Mouse (Mus musculus) stomach, embryonic 15.5 days (tissue): ENCODE measurements around the gene Fndc10. TPM values are rescaled to one million over a fixed set of nuclear protein-coding genes. Genes with fewer than 3 reads are reported as not detected.
A peak's percentile ranks its signal among the peaks of the same experiment; 100 is the strongest.
"Not testable (repeated sequence)": the region's sequence is repeated elsewhere in the genome, so short reads cannot be mapped to it uniquely, and the experiment has no call there.

Source experiments
- ATAC-seq: fragments of 200-750 bp; cut with Nextera tagmentation; 2 replicates; pipeline ENCODE4 v1.8.0; 2017; ENCODE audit warnings: low read depth, moderate number of reproducible peaks, moderate TSS enrichment; ENCODE audit not compliant: insufficient read depth, low FRiP score
- H3K27ac ChIP-seq: fragments of 300-500 bp; sonication (generic); 2 replicates; pipeline ENCODE4 v1.5.1; 2015; ENCODE audit warnings: mild to moderate bottlenecking, inconsistent platforms
- H3K27me3 ChIP-seq: fragments of 300-500 bp; sonication (generic); replicated peaks from 2 replicates; pipeline ENCODE4 v1.6.1; 2015; ENCODE audit warnings: inconsistent platforms
- H3K36me3 ChIP-seq: fragments of 300-500 bp; sonication (generic); 2 replicates; pipeline ENCODE4 v1.6.1; 2015; ENCODE audit warnings: inconsistent platforms
- H3K4me1 ChIP-seq: fragments of 300-500 bp; sonication (generic); 2 replicates; pipeline ENCODE4 v1.6.1; 2015; ENCODE audit warnings: inconsistent platforms
- H3K4me2 ChIP-seq: fragments of 300-500 bp; sonication (generic); 2 replicates; pipeline ENCODE4 v1.6.1; 2015; ENCODE audit warnings: mild to moderate bottlenecking, inconsistent platforms
- H3K4me3 ChIP-seq: fragments of 300-500 bp; sonication (generic); replicated peaks from 2 replicates; pipeline ENCODE4 v1.5.1; 2015; ENCODE audit warnings: inconsistent platforms
- H3K9ac ChIP-seq: fragments of 300-500 bp; sonication (generic); 2 replicates; pipeline ENCODE4 v1.6.1; 2015; ENCODE audit warnings: inconsistent platforms
- H3K9me3 ChIP-seq: fragments of 300-500 bp; sonication (generic); 2 replicates; pipeline ENCODE4 v1.6.1; 2016; ENCODE audit warnings: inconsistent platforms
- WGBS: fragments of 180-500 bp; shearing (Covaris S2); methylation state at CpG from one replicate; pipeline ENCODE4 v1.1.7; 2015; 5-methylcytosine and 5-hydroxymethylcytosine counted together
- polyA plus RNA-seq: library from polyadenylated mRNA; unstranded; fragments of >200 nt; fragmentation: Nextera tagmentation; extraction: Ambion mirVana; gene quantifications from 2 replicates; pipeline ENCODE4 v1.2.1, GENCODE M21; 2015

The Fndc10 gene
- polyA plus RNA-seq, 1 experiment from 2014 or later: 10.0 TPM

GRCm38 (mm10) chr4:155656214-155656751 lies 37.9 kb upstream of the Fndc10 start:
- H3K4me2 ChIP-seq: no peak overlapping the region
- H3K27me3 ChIP-seq: peaks cover 18% of the 10 kb centered on the region; the same call in 1 of the 2 replicates
- H3K9me3 ChIP-seq: no peaks in the 10 kb centered on the region
- no peak overlapping the region for H3K27ac ChIP-seq
- peaks cover 34% of the 10 kb centered on the region for H3K4me1 ChIP-seq
- WGBS: 96% methylated on average over 13 of the region's 13 CpGs
- H3K4me3 ChIP-seq: no peak overlapping the region
- no peak overlapping the region for H3K9ac ChIP-seq
- no peak for ATAC-seq
- H3K36me3 ChIP-seq: 0 out of 2 replicates have a peak, but pooled peaks cover 18% of the 10 kb centered on the region

DNA sequence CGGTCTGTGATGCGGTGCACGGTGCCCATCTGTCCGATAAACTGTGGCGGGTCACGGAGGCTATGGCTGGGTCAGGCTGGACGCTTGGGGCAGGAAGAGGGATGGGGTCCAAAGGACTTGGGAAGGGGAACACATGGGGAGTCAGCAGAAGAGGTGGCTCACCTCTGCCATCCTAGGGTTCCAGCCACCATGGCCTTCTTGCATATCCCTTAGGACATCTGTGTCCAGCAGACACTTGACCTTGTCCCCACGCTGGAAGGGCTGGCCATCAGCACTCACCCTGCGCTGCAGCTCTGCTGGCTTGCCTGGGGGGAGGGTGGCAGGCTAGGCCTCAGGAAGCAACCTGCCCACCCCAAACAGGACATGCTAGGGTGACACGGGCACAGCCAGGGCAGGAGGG lies 35.2 kb upstream of the Fndc10 start:
- Histone ChIP-seq H3K36me3 (0 out of 2 replicates have a peak, but pooled peaks cover 18% of the 10 kb centered on the region), H3K9me3 (no peaks in the 10 kb centered on the region), H3K4me1 (peaks cover 14% of the 10 kb centered on the region), H3K27ac (no peak overlapping the region), H3K9ac (no peak overlapping the region), H3K4me2 (no peak overlapping the region), H3K4me3 (no peak overlapping the region), H3K27me3 (0 out of 2 replicates have a peak, but pooled peaks cover 3% of the 10 kb centered on the region)
- ATAC-seq: no peak
- WGBS: 90% methylated on average over 10 of the region's 10 CpGs

DNA sequence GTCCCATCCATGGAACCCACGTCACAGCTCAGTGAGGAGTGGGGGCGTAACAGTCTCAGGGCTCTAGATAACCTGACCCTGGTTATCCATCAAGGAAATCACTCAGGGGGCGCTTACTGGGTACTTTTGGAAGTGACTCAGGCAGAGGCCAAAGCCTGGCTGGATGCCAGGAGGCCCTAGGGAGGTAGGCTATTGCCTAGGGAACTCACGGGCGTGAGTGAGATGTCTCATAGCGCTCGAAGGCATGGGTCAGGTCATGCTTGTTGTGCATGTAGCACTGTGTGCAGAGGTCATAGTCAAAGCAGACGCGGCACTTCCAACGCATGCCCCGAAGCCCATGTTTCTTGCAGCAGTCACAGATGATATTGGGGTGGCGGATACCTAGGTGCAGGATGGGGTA lies 33.5 kb upstream of the Fndc10 start:
- no peak overlapping the region for H3K4me2 ChIP-seq
- WGBS: 70% methylated on average over 12 of the region's 12 CpGs
- no peak overlapping the region for H3K27ac ChIP-seq
- no peaks in the 10 kb centered on the region for H3K9me3 ChIP-seq
- 0 out of 2 replicates have a peak, but pooled peaks cover 18% of the 10 kb centered on the region for H3K36me3 ChIP-seq
- H3K4me3 ChIP-seq: no peak overlapping the region
- no peak overlapping the region for H3K9ac ChIP-seq
- 0 out of 2 replicates have a peak, but pooled peaks cover 3% of the 10 kb centered on the region for H3K4me1 ChIP-seq
- no peaks in the 10 kb centered on the region for H3K27me3 ChIP-seq
- ATAC-seq: no peak

GRCm38 (mm10) chr4:155666903-155667302 lies 27.2 kb upstream of the Fndc10 start:
- peaks cover 5% of the 10 kb centered on the region for H3K4me1 ChIP-seq
- no peak for ATAC-seq
- H3K4me2 ChIP-seq: no peak overlapping the region
- H3K9ac ChIP-seq: no peak overlapping the region
- no peak overlapping the region for H3K4me3 ChIP-seq
- no peaks in the 10 kb centered on the region for H3K9me3 ChIP-seq
- H3K27me3 ChIP-seq: no peaks in the 10 kb centered on the region
- H3K27ac ChIP-seq: no peak overlapping the region
- no peaks in the 10 kb centered on the region for H3K36me3 ChIP-seq

DNA sequence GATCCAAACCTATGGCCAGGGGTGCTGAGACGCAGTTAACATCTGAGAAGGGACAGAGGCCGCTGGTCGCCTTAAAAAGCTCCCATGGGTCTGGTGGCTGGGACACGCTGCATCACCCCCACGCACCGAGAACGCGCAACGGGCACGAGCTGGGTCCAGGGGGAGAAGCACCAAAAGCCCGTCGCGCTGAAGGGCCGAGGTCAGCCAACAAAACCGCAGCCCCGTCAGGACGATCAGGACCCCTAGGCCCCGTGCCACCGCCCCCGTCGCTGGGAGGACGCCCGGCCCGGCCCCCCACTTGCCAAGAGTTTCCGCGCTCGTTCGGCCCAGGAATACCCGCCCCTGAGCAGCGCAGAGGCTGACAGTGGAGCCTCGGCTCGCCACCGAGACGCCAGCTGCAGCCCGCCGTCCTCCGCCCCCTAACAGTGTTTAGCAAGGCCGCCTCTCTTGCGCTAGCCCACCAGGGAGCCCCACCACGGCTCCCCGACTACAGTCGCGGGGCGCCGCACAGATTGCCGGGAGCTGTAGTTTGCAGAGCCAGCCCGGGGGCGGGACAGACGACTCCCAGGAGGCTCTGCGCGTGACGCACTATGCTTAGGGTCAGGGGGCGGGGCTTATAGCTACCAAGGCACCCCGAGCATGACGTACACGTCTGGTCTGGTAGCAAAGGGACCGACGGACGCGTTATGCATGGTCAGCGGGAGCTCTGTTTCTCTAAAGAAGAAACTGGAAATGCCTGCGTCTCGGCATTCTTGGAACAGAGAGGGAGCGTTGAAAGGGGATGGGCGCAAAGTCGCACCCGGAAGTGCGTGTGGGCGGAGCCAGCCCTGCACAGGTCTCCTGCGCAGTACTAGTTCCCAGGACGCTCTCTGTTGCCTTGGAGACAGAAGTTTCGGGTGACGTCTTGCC lies 25.2 kb upstream of the Fndc10 start, which contains the start of gene Mib2:
Gene Mib2, minus strand, starts transcription at position 510 of the 909 bp plus-strand sequence.
- peak; percentile 98 for ATAC-seq
- peak within 1 kb of the TSS; percentile 82 for H3K9ac ChIP-seq
- H3K27me3 ChIP-seq: no peaks in the 10 kb centered on the region
- H3K4me1 ChIP-seq: peaks cover 5% of the 10 kb centered on the region
- peak within 1 kb of the TSS; percentile 69 for H3K27ac ChIP-seq
- peak within 1 kb of the TSS; percentile 86 for H3K4me2 ChIP-seq
- no peaks in the 10 kb centered on the region for H3K9me3 ChIP-seq
- under 1% methylated on average over 73 of the region's 73 CpGs for WGBS
- no peaks in the 10 kb centered on the region for H3K36me3 ChIP-seq
- H3K4me3 ChIP-seq: peak within 1 kb of the TSS; percentile 76

DNA sequence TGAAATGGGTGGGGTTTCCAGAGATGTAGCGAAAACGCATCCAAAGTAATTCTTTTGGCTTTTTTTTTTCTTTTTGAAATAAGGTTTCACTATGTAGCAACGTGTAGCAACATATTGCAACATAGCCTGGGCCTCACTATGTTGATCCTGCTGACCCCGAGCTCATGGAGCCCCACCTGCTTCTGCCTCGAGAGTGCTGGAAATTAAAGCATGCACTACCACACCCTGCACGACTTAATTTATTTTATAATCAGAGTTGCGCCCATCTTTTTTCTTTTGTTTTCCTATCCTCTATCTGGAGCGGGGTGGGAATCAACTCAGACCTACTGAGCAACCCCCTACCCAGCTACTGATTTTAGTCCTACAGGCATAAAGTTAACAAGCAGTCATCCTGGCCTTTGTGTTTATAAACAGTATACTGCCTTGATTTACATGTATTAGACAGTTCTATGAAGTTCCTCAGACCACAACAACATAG lies 24.5 kb upstream of the Fndc10 start:
- ATAC-seq: peak; percentile 10; the same call in 1 of the 2 replicates
- H3K4me2 ChIP-seq: peak overlapping the region; percentile 47

DNA sequence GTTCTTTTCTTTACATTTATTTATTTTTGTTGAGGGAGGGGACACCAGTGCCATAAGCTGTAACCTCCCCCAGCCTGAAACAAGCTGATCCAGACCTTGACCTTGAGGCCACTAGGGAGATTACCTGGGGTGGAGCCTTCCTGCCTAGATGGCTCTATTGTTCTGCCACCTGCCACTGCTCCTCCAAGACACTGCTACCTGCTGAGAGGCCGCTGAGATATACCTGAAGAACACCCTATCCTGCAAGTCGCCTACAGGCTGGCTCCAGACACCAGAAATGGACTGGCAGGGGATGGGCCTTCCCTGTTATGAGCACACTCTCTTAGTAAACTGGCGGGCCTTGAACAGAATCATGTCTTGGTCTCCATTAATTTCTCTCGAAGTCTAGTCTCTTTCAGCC lies 23.9 kb upstream of the Fndc10 start:
- not testable (repeated sequence) for ATAC-seq, H3K9me3 ChIP-seq, H3K4me1 ChIP-seq, H3K27ac ChIP-seq, H3K4me3 ChIP-seq, H3K9ac ChIP-seq, H3K36me3 ChIP-seq, H3K27me3 ChIP-seq
- 58% methylated on average over 4 of the region's 4 CpGs for WGBS
- H3K4me2 ChIP-seq: peak overlapping the region; percentile 47; the same call in 1 of the 2 replicates

More for the DNA sequence above, 24.5 kb upstream of the Fndc10 start:
- H3K9me3 ChIP-seq: no peaks in the 10 kb centered on the region
- H3K4me1 ChIP-seq: peaks cover 5% of the 10 kb centered on the region
- peak overlapping the region; percentile 76 for H3K4me3 ChIP-seq
- no peak overlapping the region for H3K9ac ChIP-seq
- H3K27me3 ChIP-seq: no peaks in the 10 kb centered on the region
- 1% methylated on average over 8 of the region's 8 CpGs for WGBS
- no peak overlapping the region for H3K27ac ChIP-seq
- H3K36me3 ChIP-seq: no peaks in the 10 kb centered on the region

GRCm38 (mm10) chr4:155672082-155672481 lies 22.1 kb upstream of the Fndc10 start:
- H3K36me3 ChIP-seq: no peaks in the 10 kb centered on the region
- H3K9me3 ChIP-seq: no peaks in the 10 kb centered on the region
- H3K9ac ChIP-seq: no peak overlapping the region
- ATAC-seq: no peak
- H3K27me3 ChIP-seq: no peaks in the 10 kb centered on the region
- WGBS: 49% methylated on average over 2 of the region's 2 CpGs
- H3K27ac ChIP-seq: no peak overlapping the region
- no peak overlapping the region for H3K4me3 ChIP-seq
- H3K4me2 ChIP-seq: no peak overlapping the region
- H3K4me1 ChIP-seq: peaks cover 5% of the 10 kb centered on the region

- H3K4me1 ChIP-seq: no peaks in the 10 kb centered on the region
- H3K4me3 ChIP-seq: no peak overlapping the region
- H3K4me2 ChIP-seq: no peak overlapping the region
- no peak overlapping the region for H3K9ac ChIP-seq
- no peaks in the 10 kb centered on the region for H3K9me3 ChIP-seq
- no peak for ATAC-seq
- H3K36me3 ChIP-seq: no peaks in the 10 kb centered on the region
- no peaks in the 10 kb centered on the region for H3K27me3 ChIP-seq
- H3K27ac ChIP-seq: no peak overlapping the region
- WGBS: 82% methylated on average over 2 of the region's 2 CpGs
These were observed 18.2 kb upstream of the Fndc10 start for GRCm38 (mm10) chr4:155675991-155676390.

GRCm38 (mm10) chr4:155683670-155684277 lies 10.4 kb upstream of the Fndc10 start:
- H3K27me3 ChIP-seq, ATAC-seq: not testable (repeated sequence)

GRCm38 (mm10) chr4:155687764-155688163 lies 6.4 kb upstream of the Fndc10 start:
- H3K36me3 ChIP-seq, H3K9ac ChIP-seq, H3K4me3 ChIP-seq, H3K4me2 ChIP-seq, H3K9me3 ChIP-seq, H3K4me1 ChIP-seq, ATAC-seq, H3K27me3 ChIP-seq: not testable (repeated sequence)
- WGBS: 68% methylated on average over 4 of the region's 4 CpGs
- H3K27ac ChIP-seq: peak overlapping the region; percentile 33; the same call in 1 of the 2 replicates

More at GRCm38 (mm10) chr4:155683670-155684277, 10.4 kb upstream of the Fndc10 start:
- not testable (repeated sequence) for H3K27ac ChIP-seq, H3K36me3 ChIP-seq, H3K4me3 ChIP-seq, H3K9ac ChIP-seq, H3K4me1 ChIP-seq, H3K9me3 ChIP-seq, H3K4me2 ChIP-seq
- WGBS: 89% methylated on average over 16 of the region's 19 CpGs
